Mouse (Mus musculus): Measurements from ENCODE around the gene Hoxc10. TPM values are rescaled to one million over a fixed set of nuclear protein-coding genes. Genes with fewer than 3 reads are reported as not detected.

Hoxc10 gene
- polyA plus RNA-seq, 1 experiment = 0.51 TPM

DNA sequence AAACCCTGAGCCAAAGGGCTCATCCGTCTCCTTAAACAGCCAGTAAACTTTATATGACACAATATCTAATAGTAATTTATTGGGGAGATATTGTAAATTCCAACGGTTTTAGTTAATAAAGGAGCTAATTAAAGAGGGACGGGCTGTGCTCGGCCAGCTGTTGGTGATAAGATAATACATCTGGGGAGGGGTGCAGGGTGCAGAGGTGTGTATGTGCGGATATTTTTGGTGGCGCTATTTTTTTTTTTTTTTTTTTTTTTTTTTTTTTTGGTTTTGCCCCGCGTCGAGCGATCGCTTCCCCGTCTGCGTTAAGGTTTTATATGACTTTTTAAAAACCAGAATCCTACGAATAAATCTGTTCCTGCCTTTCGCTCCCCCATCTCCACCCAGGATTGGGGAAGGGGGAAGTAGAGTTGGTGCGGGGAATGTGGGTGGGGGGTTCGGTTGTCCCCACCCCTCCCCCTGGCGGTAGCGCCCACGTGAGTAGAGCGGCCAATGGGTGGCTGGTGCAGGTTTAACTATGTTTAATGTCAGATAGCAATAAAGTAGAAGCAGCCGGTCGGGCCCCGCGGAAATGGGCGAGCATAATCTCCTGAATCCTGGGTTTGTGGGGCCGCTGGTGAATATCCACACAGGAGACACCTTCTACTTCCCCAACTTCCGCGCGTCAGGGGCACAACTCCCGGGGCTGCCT, 30.2 kb upstream of the Hoxc10 start, which contains the start of gene Hoxc12:
Gene Hoxc12 (plus strand): TSS at position 479 of the 694 bp plus-strand sequence.
- TF ChIP-seq GATA1 (IDR thresholded peaks at IDR 0.05; ENCODE audit: low read length) = no peak

DNA sequence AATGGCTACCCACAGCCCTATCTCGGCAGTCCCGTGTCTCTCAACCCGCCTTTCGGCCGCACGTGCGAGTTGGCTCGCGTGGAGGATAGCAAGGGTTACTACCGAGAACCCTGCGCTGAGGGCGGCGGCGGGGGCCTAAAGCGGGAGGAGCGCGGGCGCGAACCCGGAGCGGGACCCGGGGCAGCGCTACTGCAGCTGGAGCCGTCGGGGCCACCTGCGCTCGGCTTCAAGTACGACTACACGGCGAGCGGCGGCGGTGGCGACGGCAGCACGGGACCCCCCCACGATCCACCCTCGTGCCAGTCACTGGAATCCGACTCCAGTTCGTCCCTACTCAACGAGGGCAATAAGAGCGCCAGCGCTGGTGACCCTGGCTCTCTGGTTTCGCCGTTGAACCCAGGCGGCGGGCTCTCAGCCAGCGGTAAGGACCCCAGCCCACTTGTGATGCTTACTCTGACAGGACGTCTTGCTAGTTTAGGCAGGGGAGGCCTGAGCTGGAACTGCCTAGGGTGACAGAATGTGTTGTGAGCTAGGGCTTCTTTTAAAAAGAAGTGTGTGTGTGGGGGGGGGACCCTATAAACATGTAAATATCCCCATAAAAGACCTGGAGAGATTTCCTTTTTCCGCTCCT, 29.4 kb upstream of the Hoxc10 start:
- TF ChIP-seq GATA1 (IDR thresholded peaks at IDR 0.05; ENCODE audit: low read length) = no peak

DNA sequence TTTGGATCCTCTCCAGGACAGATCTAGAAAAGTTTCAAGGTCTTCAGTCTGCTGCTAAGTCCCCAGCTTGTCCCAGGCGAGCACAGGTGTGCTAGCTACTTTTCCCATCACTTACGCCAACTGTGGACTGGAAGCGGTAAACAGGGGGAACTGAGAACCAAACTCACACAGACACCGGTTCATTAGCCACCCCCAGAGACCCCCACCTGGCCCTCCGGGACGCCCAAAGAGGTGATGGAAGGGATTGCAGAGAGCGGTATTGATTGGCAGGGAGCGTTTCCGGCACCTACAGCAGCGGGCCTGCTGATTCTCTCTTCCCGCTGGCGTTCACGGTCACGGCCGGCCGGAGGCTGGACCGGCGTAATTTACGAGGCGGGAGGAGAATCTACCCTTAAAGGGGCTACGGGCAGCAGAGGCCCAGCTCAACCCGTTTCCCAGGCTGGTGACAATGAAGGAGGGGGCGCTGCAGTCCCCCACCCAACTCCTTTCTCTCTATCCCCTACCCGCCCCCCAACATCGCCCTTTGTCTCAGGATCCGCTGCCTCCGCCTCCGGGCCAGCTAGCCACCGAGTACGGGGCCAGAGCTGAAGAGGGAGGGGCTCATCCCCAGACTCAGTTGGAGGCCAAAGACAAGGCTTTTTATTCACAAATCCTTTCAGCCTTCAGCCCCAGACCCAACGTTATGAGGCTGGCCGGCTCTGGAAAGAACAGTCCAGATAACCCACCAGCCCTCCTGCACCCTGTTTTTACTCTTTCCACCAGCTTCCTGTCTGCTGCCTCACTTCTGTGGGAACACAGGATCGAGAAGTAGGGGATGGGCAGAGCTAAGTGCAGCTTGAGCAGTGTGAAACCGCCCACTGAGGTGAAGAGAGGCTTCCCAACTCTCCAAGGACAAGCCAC, 27.1 kb upstream of the Hoxc10 start:
- TF ChIP-seq GATA1 (IDR thresholded peaks at IDR 0.05; ENCODE audit: low read length) = no peak

DNA sequence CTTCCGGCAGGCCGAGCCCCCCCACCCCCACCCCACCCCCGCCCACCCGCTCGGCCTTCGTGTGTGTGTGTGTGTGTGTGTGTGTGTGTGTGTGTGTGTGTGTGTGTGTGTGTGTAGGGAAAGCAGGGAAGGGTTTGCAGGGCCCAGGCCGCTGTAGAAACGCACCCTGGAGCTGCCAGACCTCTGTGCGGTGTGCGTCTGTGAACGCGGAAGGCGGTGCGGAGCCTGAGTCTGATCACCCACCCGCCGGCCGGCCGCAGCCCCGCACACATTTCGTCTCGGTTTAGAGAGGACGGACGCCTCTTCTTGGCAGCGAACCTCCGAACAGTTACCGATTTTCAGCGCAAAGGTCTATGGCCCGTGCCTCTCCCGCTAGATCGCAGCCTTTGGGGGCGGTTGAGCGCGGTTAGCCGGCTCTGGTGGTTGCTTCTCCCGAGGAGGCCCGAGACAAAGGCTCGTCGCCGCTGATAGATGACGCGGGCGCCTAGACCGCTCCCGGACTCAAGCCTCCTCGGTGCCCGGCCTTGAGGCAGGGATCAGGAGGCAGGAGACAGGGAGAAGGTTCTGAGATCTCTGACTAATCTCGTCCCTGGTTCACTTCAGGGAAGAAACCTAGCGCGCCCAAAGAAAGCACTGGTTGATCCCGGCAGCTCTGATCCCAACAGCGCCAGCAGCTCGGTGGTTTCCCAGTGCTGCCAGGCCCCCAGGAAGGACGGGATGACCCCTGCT, 23.7 kb upstream of the Hoxc10 start:
- TF ChIP-seq GATA1 (IDR thresholded peaks at IDR 0.05; ENCODE audit: low read length) = no peak

DNA sequence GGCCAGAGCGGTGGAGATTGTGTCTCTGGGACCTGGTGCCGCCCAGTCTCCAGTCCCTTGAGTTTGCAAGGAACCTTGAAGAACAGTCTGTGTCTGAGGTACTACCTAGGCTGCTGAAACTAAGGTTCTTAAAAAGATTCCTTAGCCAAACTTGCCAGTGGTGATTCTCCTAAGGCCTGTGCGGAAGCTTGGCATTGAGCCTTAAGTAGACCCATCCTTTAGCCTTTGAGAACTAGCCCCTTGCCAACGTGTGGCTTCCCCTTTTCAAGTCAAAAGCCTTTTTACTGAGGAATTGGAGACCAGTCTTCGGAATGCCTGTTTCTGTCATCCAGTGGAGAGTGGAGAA, 23.2 kb upstream of the Hoxc10 start:
- no peak for TF ChIP-seq GATA1 (IDR thresholded peaks at IDR 0.05; ENCODE audit: low read length)

DNA sequence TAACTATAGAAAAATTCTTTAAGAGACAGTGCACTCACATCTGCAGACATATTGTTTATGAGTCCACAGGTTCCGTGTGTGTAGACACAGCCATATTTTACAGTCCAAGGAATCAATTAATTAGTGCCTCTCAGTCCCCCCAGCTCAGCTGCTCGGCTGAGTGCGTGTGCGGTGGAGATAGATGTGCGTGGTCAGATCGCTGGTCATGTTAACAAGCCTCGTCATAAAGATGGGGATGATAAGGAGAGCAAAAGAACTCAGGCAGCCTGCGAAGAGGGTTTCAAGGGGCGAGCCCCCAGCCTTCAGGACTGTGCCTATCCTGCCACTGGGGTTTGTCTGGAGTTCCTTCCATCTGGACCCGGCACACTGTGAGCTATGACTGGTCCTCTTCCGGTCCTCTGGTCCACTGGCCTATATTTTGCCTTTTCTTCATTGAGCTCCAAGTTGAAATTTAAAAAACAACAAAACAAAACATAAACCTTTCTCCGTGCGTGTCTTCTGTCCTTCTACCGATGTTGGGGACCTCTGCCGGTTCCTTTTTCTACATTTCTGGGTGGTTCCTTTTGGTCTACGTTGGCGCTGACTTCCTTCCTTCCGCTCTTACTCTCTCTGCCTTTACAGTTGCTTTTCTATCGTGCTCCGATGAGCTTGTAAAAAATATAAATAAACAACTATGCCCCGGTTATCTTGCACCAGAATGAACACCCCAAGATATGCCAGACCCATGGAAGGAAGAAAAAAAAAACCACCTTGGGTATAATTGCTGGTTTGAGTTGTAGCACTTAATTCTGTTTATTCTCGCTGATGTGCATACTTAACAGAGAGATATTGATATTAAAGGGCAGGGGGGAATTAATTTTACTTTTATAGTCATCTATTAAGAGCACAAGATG, 21.2 kb upstream of the Hoxc10 start:
- TF ChIP-seq GATA1 (IDR thresholded peaks at IDR 0.05; ENCODE audit: low read length) = peak; percentile 69

DNA sequence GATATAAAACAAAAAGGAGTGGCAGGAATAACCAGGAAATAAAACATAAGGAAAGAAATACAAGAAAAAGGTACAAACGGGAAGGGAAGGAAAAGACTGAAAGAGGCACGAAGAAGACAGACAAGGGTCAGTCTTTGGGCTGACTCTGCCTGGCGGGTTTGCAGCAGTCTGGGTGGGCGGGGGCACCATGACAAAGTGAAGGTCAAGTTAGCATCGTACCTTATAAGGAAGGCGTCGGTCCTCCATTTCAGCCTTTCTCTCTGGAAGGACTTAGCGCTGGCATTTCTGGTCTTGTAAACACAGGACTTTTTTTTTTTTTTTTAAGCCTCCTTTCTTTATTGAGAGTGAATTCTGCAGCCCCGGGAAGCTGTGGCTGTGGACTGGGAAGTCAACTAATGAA, 19.3 kb upstream of the Hoxc10 start:
- no peak for TF ChIP-seq GATA1 (IDR thresholded peaks at IDR 0.05; ENCODE audit: low read length)

DNA sequence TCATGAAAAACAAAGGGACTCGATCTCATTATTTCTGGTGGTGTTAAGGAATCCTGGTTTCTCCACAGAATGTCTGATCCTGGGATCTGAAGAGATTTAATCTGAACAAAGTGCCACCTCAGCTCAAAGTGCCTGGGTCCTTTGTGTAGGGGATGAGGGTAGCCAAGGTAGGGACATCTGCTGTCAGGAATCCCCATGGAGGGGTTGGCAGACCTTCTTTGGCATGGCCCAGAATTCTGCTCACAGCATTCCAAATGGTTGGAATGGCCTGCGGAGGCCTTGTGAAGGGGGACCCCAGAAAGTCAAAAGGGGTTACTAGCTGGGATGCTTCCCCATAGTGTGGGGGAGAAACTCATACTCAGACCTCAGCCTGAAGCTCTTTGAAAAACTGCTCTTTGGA, 17.8 kb upstream of the Hoxc10 start:
- TF ChIP-seq GATA1 (IDR thresholded peaks at IDR 0.05; ENCODE audit: low read length) = no peak

DNA sequence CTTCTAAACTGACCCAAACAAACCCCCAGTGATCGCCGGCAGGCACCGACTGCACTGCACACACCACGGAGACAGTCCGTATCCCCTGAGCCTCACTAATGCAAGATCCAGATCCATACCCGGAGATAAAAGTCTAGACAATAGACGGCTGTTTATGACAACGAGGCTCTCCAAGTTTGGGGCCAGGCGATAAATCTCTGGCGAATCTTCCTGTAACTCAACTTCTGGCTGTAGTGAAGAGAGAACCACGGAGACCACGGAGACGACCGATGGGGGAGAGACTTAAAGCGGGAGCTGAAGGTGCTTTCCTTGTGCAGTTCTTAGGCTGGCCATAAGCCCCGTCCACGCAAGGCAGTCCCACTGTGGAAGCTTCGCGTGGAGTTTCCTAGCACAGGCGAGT, 16.9 kb upstream of the Hoxc10 start:
- TF ChIP-seq GATA1 (IDR thresholded peaks at IDR 0.05; ENCODE audit: low read length) = no peak

DNA sequence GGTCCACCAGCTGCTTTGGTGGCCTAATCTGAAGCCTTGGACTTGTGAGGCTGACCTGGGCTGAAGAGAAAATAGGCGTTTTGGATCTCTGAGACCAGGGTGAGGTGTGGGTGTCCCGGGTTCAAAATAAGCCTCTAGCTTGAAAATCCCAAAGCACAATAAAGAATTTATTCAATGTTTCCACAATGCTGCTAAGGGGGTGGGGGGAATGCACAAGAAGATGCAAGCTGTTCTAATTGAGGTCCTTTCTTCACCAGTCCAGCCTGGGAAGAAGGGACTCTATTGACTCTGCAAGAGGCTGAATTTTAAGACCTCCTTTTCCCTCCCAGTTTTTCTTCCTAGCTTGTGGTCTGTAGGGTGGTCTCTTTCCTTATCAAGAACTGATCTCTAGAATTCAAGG, 15.7 kb upstream of the Hoxc10 start:
- no peak for TF ChIP-seq GATA1 (IDR thresholded peaks at IDR 0.05; ENCODE audit: low read length)

DNA sequence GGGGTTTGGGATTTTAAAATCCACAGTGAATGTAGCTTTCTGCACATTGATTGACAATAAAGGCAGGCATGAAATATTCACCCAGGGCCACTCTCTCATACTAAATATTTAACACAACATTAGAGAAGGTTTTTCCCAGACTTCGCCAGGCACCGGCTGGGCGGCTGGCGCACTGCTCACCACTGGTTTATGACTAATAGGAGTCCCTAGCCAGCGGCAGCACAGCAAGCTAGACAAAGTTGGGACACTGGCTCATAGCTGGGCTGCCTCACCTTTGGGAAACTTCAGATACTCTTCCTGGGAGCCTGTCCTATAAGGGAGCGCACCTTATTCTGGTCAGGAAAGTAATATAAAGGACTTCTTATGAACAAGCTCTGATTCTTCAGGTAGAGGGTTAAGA, 13.0 kb upstream of the Hoxc10 start:
- no peak for TF ChIP-seq GATA1 (IDR thresholded peaks at IDR 0.05; ENCODE audit: low read length)

DNA sequence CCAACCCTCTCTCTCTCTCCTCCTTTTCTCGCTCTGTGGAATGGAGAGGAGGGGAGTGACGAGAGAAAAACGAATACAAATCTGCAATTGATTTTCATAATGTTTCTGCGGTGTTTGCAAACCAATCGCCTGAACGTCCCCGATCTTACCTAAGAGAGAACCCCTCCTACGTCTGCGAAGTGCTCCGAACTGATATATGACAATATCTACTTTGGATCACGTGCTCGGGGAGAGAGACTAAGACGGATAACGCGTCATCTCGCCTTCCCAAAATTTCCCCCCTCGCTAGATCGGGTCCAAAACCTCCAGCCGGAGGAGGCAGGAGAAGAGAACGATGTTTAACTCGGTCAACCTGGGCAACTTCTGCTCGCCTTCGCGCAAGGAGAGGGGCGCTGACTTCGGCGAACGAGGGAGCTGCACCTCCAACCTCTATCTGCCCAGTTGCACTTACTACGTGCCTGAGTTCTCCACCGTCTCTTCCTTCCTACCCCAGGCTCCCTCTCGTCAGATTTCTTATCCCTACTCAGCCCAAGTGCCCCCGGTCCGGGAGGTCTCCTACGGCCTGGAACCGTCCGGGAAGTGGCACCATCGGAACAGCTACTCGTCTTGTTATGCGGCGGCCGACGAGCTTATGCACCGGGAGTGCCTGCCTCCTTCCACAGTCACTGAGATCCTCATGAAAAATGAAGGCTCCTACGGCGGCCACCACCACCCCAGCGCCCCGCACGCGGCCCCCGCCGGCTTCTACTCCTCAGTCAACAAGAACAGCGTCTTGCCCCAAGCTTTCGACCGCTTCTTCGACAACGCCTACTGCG, 12.2 kb upstream of the Hoxc10 start, which contains the start of gene Hoxc11:
Gene Hoxc11 (plus strand): TSS at position 236 of the 815 bp plus-strand sequence.
- TF ChIP-seq GATA1 (IDR thresholded peaks at IDR 0.05; ENCODE audit: low read length) = no peak

DNA sequence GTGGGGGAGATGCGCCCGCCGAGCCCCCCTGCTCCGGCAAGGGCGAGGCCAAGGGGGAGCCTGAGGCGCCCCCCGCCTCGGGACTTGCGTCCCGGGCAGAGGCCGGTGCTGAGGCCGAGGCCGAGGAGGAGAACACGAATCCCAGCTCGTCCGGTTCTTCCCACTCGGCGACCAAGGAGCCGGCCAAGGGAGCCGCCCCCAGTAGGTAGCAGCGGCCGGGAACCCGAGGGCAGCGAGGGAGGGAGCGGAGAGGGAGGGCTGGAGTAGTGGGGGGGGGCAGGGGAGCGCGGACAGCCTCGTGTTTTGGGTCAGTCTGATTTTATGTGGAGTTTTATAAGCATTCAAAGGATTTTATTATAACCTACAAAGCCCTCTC, 11.6 kb upstream of the Hoxc10 start:
- TF ChIP-seq GATA1 (IDR thresholded peaks at IDR 0.05; ENCODE audit: low read length) = no peak
